Mouse (Mus musculus) testis, postnatal 14 days (tissue): ENCODE measurements around the gene Ptprg.
"Not testable (repeated sequence)": the region's sequence is repeated elsewhere in the genome, so short reads cannot be mapped to it uniquely, and the experiment has no call there.

Source experiments
- DNase-seq: peaks from one replicate; pipeline ENCODE4 v3.0.0; 2021; ENCODE audit warnings: low spot score

The Ptprg gene

GRCm38 (mm10) chr14:11883995-11884394 is 330.7 kb downstream of the Ptprg start:
- no peak for DNase-seq

- DNase-seq = no peak
Measured at GRCm38 (mm10) chr14:11886417-11886816, 333.1 kb downstream of the Ptprg start.

- DNase-seq = no peak
Measured at GRCm38 (mm10) chr14:11890890-11891289, 337.6 kb downstream of the Ptprg start.

GRCm38 (mm10) chr14:11892621-11893020 is 339.3 kb downstream of the Ptprg start:
- DNase-seq = no peak

DNA sequence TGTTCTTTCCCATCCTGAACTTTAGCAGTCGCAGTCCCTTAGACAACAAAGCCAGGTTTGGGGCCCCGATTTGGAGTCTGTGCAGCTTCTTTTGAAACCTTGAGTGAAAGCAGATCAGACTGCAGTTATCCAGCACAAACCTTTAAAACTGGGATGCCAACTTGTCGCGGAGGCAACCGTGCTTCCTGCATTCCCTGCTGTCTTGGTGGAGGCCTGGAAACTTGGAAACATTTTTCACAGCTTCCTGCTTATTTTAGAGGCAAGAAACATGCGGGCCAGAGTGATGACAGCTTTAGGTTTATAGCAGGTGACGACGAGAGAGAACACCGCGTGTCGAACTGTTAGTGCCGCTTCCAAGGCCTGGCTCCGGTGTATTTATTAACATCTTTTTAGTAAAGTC is 342.2 kb downstream of the Ptprg start:
- no peak for DNase-seq

DNA sequence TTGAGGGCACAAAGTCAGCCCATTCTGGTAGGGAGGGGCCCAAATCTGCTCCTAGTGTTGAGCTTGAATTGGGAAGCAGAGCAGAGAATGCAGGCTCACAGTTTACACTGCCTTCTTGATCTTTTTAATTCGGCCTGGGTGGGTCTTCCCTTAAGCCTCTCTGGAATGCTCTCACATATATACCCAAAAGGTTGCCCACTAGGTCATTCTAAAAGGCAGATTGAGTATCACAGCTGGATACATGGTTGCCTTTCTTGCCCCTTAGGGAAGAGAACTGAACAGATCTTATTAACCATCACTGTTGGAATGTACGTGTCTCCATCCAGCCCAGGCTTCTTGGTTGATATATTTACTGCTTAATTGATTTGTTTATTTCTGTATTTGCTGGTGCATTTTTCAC is 349.5 kb downstream of the Ptprg start:
- no peak for DNase-seq

GRCm38 (mm10) chr14:11906130-11906675 is 352.9 kb downstream of the Ptprg start:
- no peak for DNase-seq

DNA sequence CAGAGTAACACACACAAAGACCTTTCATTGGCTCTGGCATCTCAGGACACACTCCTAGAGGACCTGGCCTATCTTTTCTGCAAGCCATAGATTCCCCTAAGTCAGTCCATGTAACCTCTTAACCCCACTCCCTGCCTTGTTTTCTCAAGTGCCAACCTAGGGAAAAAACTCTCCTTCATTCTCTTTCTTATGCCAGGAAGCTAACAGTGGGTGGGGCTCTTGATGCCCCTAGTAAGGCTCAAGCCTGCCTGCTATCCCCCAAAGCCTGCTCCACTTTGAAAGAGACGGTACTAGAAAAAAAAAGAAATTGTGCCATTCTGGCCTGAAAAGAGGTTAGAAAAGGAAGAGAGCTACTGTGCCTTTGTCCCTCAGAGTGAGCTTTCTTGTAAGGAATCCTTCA is 358.9 kb downstream of the Ptprg start:
- DNase-seq = no peak

- DNase-seq = no peak
Measured at GRCm38 (mm10) chr14:11917225-11917624, 363.9 kb downstream of the Ptprg start.

GRCm38 (mm10) chr14:11928545-11928944 is 375.2 kb downstream of the Ptprg start:
- DNase-seq = no peak

DNA sequence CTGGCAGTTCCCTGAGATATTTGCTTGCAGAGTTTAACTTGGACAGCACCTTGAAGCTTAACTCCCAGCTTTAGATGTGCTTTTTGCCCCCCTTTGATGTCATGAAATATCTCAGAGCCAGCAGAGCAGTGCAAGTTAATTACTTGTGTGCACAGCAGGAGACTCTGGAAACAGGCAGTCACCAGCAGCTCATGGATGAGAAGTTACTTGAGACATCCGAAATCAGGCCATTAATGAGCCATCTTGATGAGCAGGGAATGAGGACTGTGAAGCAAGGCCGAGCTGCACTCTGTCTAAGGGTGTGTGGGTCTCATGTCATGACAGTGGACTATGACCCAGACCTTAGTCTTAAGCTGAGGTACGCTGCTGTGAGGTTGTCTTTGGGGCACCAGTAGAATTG is 379.2 kb downstream of the Ptprg start:
- DNase-seq = no peak

DNA sequence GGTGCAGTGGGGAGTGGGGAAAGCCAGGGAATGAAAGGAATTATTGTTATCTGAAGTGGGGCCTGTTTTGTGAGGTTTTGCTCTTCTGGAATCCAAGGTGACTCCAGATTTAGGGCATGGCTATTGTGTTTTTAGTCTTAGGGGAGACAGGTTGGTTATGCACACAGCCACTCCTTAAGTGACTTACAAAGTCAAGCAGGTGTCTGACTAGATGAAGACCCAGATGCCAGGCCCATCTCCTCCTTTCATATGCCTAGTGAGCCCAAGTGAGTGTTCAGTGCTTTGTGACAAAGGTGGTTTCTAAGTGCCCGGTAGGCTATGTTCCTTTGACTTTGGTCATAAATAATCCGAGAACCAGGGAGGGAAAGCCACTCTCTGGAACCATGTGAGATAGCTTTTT is 381.2 kb downstream of the Ptprg start:
- DNase-seq = no peak

GRCm38 (mm10) chr14:11935281-11935680 is 381.9 kb downstream of the Ptprg start:
- DNase-seq = no peak

DNA sequence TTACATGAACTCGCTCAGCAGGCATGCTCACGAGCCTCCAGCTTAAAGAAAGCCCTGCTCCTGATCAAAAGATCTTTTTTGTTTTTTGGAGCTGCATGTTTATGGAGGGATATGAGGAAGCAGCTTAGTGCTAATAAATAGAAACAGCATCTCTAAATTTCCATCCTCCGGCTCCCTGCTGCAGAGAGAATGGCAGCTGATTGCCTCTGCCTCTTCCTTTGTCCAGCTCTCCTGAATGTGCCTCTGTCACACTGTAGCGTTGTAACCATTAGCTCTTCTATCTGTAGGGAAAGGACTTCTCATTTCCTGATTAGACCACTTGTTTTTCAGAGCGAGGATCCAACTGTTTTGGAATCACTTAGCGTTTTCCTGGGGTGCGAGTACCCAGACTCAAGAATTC is 382.4 kb downstream of the Ptprg start:
- DNase-seq = no peak

DNA sequence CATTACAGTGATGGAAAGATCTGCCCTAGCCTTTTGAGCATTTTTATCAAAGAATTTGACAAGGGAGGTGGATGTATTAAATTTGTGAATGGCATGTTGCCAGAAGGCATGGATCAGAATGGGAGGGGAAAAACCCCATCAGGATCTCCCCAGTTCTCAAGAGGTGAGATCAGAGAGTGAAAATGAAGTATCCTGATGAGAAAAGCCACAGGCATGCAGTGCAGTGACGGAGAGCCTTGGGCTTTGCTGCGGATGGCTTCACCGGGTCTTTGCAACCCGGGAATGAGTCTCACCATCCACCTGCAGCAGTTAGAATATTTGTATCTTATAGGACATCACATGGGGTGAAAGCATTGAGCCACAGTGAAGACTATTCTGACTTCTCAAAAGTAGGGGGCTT is 385.6 kb downstream of the Ptprg start:
- no peak for DNase-seq

DNA sequence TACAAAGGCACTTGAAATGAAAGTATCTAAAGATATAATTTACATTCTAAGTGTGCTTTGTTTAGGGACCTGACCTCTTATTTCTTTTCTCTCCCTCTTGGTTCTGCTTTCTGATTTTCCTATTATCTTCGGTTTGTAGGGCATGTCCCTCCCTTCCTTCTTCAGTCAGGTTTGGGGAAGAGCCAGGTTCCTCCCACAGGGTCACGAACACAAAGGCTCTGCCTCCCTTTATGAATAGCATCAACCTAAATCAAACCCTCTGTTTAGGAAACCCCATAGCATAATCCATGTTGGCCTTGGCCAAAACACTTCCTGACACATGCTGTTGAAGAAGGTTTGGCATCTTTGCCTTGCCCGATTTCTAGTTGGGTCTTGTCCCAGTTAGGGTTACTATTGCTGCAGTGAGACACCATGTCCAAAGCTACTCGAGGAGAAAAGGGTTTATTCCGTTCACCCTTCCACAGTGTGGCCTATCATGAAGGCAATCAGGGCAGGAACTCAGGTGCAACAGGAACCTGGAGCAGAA is 388.7 kb downstream of the Ptprg start:
- no peak for DNase-seq

DNA sequence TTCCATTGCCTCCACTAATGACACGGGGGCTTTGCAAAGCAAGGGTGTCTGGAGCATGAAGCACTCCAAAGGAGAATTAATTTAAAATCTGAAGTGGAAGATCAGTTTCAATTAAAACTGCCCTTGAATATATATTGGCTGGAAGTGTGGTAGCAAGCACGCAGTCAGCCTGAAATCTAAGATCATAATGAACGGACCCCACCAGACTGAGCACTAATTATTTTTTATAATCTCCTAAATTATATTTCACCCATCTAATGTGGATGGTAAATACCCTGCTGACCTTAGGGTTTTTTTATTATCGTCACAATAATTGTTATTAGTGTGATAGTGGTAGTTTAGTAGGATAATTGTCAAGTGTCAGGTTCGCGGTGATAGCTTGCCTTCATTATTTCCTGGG is 397.0 kb downstream of the Ptprg start:
- DNase-seq = no peak

DNA sequence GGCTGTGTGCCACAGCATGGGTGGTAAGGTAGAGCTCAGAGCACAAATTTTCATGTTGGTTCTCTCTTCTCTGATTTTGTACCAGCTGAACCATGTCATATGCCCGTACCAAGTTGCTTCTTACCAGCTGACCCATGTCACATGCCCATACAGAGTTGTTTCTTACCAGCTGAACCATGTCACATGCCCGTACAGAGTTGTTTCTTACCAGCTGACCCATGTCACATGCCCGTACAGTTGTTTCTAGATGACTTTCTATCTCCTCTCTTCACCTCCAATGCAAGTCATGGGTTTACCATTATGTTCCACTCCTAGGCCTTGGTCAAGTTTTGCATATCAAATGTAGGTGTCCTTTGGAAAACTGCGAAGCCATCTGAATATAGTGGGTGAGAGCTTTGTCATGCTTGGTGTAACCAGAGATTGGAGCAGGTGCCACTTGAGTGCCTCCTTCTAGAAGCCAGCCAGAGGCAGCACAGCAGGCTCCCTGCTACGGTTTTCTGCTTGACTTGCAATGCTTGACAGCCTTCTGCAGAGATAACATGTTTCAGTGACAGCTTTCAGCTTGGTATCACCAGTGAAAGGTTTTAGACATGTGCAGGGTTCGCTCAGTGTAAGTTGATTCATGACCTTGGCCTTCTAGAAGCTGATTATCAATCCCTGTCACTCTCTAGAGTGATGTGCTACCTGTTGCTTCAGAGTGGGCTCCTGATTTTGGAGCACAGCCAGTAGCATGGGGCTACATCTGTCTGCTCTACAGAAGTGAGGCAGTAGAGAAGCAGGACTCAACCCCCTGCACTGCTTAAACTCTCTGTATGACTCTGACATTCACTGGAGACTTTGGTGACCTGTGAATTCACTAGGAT is 401.9 kb downstream of the Ptprg start:
- no peak for DNase-seq

- DNase-seq = no peak
Measured at GRCm38 (mm10) chr14:11960269-11961121, 407.2 kb downstream of the Ptprg start.

- DNase-seq = no peak
Measured at GRCm38 (mm10) chr14:11962101-11962500, 408.8 kb downstream of the Ptprg start.

GRCm38 (mm10) chr14:11962561-11962960 is 409.2 kb downstream of the Ptprg start:
- no peak for DNase-seq

DNA sequence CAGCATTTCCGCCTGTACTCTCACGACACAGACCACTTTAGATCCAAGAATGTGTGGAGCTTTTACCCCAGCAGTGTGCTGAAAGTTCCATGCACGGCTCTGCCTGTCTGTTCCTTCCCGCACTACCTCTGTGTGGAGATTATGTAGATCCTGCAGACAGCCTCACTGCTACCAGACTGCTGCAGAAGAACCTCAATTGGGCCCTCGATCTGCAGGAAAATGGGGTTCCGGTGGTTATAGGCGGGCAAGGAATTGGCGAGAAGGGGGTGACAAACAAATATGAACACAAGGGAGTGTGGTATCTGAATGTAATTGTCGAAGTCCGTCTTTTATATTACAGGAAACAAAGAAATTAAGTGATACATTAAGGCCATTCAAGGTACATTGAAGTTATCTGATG is 410.5 kb downstream of the Ptprg start:
- no peak for DNase-seq

GRCm38 (mm10) chr14:11964326-11964725 is 411.0 kb downstream of the Ptprg start:
- not testable (repeated sequence) for DNase-seq
